Mouse (Mus musculus) small intestine, adult 2 months (tissue): ENCODE measurements around the gene Barx2.

Experiments
- CTCF ChIP-seq: fragments of 200-500 bp; IDR thresholded peaks from 2 replicates; pipeline ENCODE4 v1.5.1; 2012; ENCODE audit warnings: low read depth, mild to moderate bottlenecking, control low read depth, inconsistent platforms, low read length, moderate library complexity, mixed read lengths; ENCODE audit not compliant: insufficient replicate concordance, insufficient read length; ENCODE audit errors: extremely low read depth
- POLR2A ChIP-seq: fragments of 200-500 bp; IDR thresholded peaks from 2 replicates; pipeline ENCODE4 v1.6.1; 2012; ENCODE audit warnings: low read depth, mild to moderate bottlenecking, control low read depth, inconsistent platforms, low read length, moderate library complexity

DNA sequence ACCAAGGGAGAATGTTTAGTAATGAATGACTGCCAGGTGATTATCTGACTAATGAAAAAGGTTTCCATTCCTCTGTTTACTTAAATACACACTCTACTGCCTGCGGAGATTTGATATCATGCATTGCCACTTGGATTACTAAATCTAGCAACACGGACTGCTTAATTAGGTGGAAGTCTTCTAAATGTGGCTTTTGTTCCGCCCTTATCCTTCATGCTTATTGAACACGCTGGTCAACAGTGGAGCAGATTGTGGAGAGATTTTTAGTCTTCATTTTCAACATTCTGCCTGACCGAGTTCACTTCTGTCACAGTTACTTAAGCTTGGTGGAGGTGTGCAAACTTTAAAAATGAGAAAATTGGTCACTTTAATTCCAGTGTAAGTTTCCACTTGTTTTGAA lies 3.0 kb downstream of the Barx2 start:
- TF ChIP-seq CTCF (no peak), POLR2A (no peak)
